Mouse (Mus musculus) left cerebral cortex, postnatal 36 days (tissue): ENCODE measurements at regions not wholly inside any gene's neighbourhood (a gene's known extent, or its start where the extent isn't known, plus 50 kb on each side); places are given as distances from the start of the nearest gene placed in this dataset.

Source experiments
- DNase-seq, 2 experiments: peaks; one replicate each; pipeline ENCODE4 v3.0.0; 2021 to 2022; ENCODE audit warnings: low spot score in 2 of 2, mixed read lengths in 1 of 2
- intact Hi-C: fragments of 180-260 bp; cut with DNase I; formaldehyde crosslinking; loops from one replicate; pipeline ENCODE4 v1.15.1; 2025

DNA sequence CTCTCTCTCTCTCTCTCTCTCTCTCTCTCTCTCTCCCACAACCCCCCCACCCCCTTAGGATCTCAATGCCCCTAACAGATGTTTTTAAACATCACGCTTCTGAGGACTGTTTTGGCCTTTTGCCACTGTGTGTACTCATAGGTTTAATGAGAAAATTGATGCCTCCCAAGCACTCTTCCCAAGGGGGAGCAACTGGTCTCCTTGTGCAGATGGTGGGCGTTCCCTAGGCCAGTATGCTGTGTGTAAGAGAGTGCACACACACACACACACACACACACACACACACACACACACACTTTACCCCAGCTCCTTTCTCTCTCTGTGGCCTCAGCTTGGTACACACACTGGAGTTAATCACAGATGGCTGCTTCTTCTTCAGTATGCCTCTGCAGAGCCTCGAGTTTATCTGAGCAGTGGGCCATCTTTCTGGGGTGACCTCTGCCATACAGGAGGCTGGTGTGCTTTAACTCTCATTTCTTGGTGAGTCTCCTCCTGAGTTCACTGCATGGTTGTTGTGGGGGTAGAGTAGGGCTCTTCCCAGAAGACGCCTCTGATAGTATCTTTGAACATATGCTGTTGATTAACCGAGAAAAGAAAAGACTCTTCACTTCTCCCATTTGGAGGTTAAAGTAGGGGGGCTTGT lies 236.2 kb upstream of the Jade1 start:
- intact Hi-C loops: no loop called here
- no peak for DNase-seq

DNA sequence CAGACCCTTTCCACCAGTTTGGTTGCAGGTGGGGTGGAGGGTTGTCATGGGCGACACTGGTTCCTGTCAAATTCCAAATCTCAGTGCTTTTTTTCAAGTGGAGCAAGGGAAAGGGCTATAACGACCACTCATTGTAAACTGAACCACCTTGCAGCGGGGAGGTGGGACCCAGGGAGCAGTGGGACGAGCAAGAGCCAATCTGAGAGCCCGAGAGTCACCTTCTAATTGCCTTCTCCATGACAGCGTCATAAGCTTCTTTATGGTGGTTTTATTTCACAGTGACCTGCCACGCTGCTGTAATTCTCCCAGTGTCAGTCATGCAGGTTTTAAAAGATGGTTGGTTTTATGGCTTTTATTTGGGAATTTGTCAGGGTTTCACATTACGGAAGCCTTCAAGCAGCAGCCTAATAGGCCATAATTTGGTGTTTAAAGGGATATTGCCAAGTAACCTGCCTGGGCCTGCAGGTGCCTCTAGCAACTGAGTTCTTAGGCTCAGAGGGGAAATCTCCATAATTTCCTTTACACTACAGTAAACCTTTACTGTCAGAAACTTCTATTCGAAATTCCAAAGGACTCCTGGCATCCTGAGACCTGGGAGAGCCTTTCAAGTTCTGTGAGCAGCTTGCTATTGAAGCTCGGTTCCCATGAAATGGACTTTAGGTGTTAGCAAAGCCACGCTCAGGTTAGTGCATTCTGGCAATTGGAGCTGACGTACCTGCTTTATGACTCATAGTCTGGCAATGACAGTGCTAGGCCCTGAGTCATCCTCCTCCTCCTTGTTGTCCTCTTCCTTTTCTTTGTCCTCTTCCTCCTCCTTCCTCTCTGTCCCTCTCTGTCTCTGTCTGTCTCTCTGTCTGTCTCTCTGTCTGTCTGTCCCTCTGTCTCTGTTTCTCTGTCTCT lies 235.6 kb upstream of the Pgrmc2 start:
- no peak for DNase-seq
- intact Hi-C loops: no loop called here

DNA sequence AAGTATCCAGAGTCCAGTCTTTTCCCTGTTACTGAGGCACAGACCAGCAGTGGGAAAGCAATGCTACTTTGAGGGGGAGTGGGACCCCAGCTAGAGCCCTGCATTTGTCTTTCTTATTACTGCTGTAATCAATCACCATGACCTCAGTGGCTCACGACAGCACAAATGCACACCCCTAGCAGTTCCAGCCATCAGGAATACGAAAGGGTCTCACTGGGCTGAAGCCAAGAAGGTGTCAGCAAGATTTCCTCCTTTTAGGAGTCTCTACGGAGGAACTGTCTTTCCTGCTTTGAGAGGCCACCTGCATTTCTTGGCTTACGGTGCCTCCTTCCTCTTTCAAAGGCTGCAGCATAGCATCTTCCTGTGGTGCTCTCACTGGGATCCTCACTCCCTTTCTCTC lies 234.3 kb upstream of the Pgrmc2 start:
- DNase-seq: no peak
- intact Hi-C loops: no loop called here

DNA sequence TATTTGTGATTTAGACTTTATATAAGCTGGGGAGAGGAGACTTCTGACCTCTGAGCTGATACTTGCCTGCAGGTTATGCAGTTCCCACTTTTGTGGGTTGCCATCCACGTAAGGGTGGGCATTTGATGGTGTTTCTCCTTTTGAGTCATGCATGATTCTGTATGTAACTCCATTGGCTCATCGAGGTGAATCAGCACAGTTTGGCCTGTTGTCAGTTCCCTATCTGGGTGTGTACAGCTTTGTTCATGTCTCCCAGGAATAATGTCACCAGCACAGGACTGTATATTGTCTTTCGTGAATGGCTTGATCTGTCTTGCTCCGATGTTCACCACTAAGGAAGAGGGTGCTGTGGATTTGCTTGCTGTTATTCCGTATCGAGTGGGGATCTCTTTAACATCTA lies 229.6 kb upstream of the Pgrmc2 start:
- intact Hi-C loops: no loop called here
- no peak for DNase-seq

DNA sequence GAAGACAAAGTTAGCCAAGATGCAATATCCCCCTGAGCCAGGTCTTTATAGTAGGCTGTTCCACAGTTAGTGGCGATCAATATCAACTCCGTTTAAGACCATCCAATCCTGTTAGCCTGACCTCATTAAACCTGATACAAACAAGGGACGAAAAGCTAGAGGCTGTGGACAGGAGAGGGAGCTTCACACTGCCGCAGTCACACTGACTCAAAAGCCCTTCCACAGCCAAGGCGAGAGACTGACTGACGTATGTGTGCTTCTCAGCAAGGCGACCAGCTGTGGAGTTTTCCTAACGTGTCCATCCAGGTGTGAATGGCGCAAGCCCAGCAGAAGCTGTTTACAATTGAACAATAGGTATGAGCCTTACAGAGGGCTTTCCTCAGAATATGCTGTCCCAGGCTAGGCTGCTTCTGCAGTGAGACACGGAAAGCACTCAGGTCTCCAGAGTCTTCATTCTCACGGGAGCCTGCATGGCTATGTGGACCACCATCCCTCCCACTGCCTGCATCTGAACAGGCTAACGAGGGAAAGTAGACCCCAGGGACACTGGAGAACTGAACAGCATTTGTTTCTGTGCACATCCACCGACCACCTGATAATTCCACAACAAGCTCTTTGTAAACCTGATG lies 224.7 kb upstream of the Pgrmc2 start:
- intact Hi-C loops: no loop called here
- DNase-seq: no peak

DNA sequence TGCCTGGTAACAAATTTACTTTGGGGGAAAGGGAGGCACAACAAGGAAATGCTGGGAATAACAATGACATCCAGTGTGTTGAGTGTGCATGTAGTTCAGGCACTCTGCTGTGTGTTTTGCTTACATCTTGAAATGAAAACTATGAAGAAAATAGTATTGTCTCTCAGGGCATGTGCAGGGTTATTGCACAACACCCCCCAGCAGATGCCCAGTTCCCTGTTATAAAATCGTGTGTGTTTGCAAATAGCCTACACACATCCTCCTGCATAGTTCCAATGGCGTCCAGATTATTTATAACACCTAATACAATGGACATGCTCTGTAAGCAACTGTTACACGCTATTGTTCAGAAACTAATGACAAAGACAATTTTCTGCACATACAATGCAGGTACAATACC lies 220.0 kb upstream of the Pgrmc2 start:
- intact Hi-C loops: no loop called here
- DNase-seq: no peak

DNA sequence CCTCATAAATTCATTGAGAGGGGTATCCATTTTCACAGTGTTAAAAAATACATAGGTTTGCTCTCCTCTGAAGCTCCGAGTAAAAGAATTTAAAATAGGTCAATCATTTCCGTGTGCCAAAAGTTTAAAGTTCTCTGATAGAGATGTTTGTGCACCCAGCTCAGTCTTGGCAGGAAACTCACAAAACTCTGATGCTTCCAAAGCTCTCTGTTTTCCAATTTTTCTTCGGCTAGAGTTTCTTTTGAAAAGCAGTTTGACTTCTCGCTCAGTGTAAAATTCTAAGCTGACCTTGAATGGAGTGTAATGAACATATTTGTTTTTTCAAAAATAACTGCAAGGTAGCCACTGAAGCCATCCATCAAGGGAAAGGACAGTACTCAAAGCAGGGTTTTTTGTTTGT lies 215.9 kb upstream of the Pgrmc2 start:
- DNase-seq: no peak
- intact Hi-C loops: no loop called here

DNA sequence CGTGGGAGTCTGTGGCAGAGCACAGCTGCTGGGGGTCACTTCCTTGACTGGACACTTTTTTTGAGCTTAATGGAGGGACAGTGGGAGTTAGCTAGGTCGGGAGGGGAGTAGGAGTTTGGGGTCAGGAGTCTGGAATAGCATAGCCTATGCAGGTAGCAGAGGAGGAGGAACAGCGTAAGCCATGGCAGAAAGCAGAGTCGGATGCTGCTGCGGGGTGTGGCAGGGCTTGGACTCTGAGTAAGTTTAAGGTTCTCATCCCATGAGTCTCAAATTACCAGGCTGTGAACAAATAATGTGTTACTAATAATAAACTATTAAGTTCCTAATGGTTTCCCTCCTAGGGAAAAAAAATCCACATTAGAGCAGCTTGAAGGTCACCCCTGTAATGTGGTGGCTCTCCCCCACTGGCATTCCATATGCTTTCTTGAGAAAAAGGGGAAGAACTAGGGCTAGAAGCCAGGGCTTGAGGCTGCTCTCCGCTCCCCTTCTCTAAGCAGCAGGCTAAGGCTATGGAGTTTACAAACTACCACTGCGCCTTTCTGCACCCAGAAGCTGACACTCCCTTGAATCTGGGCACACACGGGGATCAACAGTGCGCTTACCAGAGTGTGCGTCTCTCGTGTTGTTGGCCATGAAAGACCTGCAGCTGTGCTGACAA lies 213.4 kb upstream of the Pgrmc2 start:
- no peak for DNase-seq
- intact Hi-C loops: no loop called here

DNA sequence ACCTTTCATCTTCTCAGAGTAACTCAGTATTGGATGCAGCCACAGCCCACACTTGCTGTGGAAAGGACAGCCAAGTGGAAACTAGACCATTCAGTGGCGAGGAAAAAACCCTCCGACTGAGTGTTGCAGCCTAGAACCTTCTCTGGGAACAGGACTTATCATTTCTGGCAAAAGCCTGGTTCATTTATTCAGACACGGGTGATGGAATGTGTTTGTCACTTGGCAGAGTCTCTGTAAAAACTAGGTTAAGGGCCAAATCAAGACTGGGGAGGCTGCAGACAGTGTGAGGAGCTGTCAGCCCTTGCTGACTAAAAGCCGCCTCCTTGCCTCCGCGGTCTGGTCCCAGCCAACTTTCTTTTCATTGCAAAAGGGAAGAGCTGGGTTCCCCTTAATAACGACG lies 212.3 kb upstream of the Pgrmc2 start:
- intact Hi-C loops: no loop called here
- no peak for DNase-seq

DNA sequence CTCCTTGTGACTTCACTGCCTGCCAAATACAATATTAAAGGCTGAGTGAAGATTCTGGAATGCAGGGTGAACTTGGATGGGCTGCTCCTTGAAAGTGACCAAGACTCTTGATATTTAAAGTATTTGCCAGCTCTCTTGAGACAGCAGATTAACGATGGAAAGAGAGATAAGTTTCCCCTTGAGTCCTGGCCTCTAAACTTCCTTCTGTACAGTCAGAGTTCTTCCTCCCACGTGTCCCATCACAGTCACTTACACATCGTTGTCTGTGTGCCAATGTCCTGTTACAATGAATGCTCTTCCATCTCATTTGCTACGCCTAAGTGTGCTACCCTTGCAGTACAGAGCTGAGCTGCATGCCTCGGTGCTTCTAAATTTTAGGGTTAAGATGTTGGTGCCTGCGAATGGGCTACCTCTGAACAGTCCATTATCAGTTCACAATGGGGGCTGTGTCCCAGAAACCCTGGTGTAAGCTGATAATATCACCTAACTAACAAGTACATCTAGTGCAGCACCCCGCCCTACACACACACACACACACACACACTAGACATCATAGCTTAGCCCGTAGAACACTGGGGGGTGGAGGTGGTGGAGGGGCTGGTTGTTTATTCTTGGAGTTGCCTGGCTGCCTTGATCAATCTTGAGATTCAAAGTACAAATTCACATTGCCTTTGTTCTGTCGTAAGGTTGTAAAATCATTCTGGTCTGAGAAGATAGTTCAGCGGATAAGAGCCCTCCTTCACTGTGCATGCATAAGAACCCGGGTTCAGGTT lies 207.9 kb upstream of the Pgrmc2 start:
- intact Hi-C loops: no loop called here
- no peak for DNase-seq

DNA sequence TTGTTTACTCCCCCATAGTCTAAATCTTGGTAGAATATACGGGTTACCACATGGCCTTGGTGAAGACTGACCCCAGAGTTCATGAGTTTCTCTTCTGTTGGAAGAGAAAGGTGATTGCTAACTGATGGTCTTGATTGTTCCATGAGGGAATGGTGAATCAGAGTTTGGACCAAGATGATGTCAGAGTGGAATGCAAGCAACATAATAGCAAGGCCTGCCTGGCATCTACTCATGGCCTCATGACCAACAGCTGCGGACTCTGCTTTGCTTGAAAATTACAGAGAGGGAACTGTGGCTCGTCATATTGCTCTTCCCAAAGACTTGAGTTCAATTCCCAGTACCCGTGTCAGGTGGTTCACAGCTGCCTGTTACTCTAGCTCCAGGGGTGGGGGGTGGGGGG lies 205.9 kb upstream of the Pgrmc2 start:
- DNase-seq: no peak
- intact Hi-C loops: no loop called here

DNA sequence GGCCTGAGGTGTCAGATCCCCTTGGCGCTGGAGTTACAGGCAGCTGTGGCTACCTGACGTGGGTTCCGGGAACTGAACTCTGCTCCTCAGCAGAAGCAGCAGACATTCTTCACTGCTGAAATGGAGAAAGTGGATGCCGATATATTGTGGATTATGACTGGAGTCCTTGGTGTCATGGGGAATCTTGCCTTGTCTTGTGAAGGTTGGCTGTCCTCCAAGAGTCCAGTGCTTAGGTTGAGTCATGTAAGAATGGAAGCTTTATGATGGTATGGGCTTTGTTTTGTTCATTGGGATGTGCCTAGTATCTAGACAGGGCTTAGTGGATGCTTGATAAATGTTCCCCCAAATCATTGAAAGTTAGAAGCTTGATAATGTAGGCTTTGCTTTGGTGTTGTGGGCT lies 205.2 kb upstream of the Pgrmc2 start:
- no peak for DNase-seq
- intact Hi-C loops: no loop called here

DNA sequence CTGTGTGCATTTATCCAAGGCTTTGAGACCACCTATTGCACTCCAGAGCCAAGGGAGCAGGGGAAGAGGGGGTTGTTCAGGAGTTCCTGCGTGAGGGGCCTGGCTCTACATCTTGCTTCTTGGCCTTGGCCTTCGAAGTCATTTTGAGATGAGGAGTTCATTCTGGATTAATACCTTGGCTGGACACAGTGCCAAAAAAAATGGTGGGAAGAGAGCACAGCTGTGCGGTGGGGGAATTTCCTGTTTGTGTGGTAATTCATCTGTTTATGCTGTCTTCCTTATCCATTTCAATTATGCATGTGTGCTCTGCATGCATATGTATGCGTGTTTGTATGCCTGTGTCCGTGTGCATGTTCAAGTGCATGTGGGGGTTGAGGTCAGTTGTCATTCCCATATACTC lies 202.5 kb upstream of the Pgrmc2 start:
- intact Hi-C loops: no loop called here
- DNase-seq: no peak

DNA sequence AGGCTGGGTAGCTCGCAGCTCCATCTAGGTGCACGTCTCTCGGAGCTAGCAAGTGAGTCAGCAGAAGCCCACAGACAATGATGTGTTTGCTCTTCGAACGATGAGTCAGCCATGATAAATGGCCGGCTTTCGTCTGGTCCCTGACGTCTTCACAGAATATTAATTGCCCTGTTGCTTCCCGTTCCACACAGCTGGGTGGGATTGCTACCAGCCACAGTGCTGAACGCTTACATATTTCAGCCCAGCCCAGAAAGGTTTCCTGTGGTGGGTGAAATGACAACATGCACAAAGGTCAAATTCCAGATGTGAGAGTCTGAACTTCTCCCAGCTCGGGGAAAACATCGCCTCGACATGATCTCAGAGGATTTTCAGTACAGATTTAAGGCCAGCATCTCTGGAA lies 202.1 kb upstream of the Pgrmc2 start:
- DNase-seq: peak in 1 of 2 experiments; percentile 12
- intact Hi-C loops: no loop called here

DNA sequence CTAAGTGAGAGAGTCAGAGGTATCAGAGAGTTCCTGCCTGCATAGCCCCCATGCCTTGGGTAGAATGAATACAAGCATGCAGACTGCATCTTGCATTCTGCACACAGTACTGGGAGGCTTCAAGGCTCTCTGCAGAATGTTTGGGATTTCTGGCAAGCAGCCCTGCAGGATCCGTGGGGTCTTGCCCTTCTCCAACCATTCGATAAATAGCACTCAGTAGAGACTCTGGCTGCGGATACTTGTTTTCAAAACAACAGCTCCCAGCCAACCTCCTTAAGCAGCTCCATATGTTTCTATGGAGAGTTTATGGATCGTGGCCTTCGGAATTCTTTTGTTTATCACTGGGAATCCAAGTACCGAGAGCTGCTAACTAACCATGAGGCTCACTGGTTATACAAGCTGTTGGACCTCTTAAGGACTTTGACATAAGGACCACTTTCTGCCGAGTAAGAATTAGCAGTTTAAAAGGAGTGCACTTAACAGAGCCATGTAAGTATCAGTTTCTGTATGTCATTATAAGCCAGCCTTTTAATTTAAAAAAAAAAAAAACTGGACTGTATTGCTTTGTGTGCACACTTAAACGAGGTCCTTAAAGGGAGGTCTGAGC lies 199.7 kb upstream of the Pgrmc2 start:
- no peak for DNase-seq
- intact Hi-C loops: no loop called here

DNA sequence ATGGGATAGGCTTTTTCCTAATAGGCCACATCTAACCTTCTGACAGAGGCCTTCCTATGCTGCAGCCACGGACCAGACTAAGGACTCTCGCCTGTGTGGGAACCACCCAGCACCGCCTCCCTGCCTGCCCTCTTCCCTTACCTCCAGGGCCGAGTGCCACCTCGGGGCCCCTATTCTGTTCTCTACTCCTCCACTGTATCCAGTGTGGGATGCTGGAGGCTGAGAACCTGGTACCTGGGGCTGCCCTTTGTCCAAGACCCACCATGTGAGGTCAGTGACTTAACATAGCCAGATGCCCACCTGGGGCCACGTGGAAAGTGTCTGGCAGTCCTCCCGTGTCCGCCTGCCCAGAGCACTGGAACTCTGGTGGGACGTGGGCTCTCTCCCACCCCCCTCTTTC lies 193.2 kb upstream of the Pgrmc2 start:
- DNase-seq: no peak

DNA sequence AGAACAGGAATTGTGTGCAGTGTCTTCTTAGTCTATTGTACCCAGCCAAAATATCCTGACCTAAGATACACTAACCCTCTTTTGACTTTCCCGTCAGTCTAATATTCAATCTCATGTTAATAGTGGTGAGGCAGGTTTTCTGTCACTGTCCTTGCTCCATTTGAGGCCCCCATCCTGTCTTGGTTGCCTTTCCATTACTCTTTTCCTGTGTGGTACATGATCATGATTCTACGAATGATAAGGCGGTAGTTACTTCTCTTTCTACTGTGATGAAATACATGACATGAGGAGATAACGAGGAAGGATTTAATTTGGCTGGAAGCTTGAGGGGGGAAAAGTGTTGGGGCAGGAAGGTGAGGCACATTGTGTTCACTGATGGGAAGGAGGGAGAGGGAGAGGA lies 185.7 kb upstream of the Pgrmc2 start:
- intact Hi-C loops: no loop called here
- DNase-seq: no peak

More for the DNA sequence above, 193.2 kb upstream of the Pgrmc2 start:
- intact Hi-C loops: no loop called here

DNA sequence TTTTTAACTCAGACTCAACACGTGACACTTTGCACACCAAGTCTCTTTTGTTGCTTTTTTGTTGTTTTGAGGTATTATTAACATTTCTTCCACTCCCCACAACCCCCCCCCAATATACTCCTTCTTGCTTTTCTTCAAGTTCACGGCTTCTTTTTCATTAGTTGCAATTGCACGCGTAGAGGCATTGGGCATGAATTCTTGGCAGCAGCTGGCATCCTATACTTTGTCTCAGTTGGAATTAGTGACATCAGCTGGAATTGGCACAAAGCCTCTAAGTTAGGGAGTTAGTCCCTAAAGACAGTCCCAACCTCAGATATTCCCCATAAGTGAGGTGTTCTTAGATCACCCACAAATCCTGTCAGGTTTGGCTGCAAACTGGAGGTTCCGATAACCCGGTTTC lies 183.4 kb upstream of the Pgrmc2 start:
- no peak for DNase-seq
- intact Hi-C loops: no loop called here

DNA sequence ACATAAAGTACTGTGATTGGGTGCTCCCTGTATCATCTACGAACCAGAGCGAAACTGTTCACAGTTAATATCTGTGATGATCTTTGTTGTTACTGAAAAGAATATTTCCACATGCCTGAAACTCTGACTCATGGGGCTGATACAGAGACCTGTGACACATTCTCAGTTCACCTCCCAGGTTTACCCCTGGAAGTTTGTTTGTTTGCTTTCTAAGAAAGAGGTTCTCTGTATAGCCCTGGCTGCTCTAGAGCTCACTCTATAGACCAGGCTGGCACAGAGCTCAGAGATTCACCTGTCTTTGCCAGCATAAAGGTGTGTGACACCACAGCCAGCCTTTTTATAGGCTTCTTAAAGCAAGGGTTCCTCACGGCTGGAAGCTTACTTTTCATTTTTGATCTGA lies 182.6 kb upstream of the Pgrmc2 start:
- DNase-seq: no peak
- intact Hi-C loops: no loop called here
